Mouse (Mus musculus) neural tube, embryonic 11.5 days (tissue): ENCODE results near the gene Itfg1. TPM values are rescaled to one million over a fixed set of nuclear protein-coding genes. Genes with fewer than 3 reads are reported as not detected.

Source experiments
- ATAC-seq: fragments of 200-750 bp; cut with Nextera tagmentation; 2 replicates; pipeline ENCODE4 v1.8.0; 2017; ENCODE audit warnings: moderate number of reproducible peaks, mild to moderate bottlenecking, moderate TSS enrichment, moderate library complexity; ENCODE audit not compliant: insufficient read depth, low FRiP score, low TSS enrichment
- DNase-seq: peaks from one replicate; pipeline ENCODE4 v3.0.0-alpha.2; 2015; ENCODE audit warnings: low spot score
- H3K27ac ChIP-seq: fragments of 300-500 bp; sonication (generic); 2 replicates; pipeline ENCODE4 v1.5.1; 2014; ENCODE audit warnings: low read depth, mild to moderate bottlenecking, low read length
- H3K27me3 ChIP-seq: fragments of 300-500 bp; sonication (generic); 2 replicates; pipeline ENCODE4 v1.6.1; 2014; ENCODE audit warnings: mild to moderate bottlenecking, low read length, mixed read lengths; ENCODE audit not compliant: control insufficient read depth, insufficient read depth
- H3K36me3 ChIP-seq: fragments of 300-500 bp; sonication (generic); 2 replicates; pipeline ENCODE4 v1.6.1; 2014; ENCODE audit warnings: mild to moderate bottlenecking, low read length, moderate library complexity, mixed read lengths; ENCODE audit not compliant: control insufficient read depth, insufficient read depth
- H3K4me1 ChIP-seq: fragments of 300-500 bp; sonication (generic); 2 replicates; pipeline ENCODE4 v1.6.1; 2014; ENCODE audit warnings: low read length, mixed read lengths; ENCODE audit not compliant: control insufficient read depth, insufficient read depth
- H3K4me2 ChIP-seq: fragments of 300-500 bp; sonication (generic); 2 replicates; pipeline ENCODE4 v1.6.1; 2014; ENCODE audit warnings: low read depth, mild to moderate bottlenecking, moderate library complexity
- H3K4me3 ChIP-seq: fragments of 300-500 bp; sonication (generic); 2 replicates; pipeline ENCODE4 v1.5.1; 2014; ENCODE audit warnings: low read depth, low read length
- H3K9ac ChIP-seq: fragments of 300-500 bp; sonication (generic); 2 replicates; pipeline ENCODE4 v1.6.1; 2014; ENCODE audit warnings: mild to moderate bottlenecking, low read length
- H3K9me3 ChIP-seq: fragments of 300-500 bp; sonication (generic); 2 replicates; pipeline ENCODE4 v1.6.1; 2016; ENCODE audit warnings: low read length; ENCODE audit not compliant: control insufficient read depth
- WGBS: fragments of 180-500 bp; shearing (Covaris S2); extraction: QIAGEN DNeasy Blood & Tissue Kit; methylation state at CpG from one replicate; pipeline ENCODE4 v1.1.7; 2014; 5-methylcytosine and 5-hydroxymethylcytosine counted together
- polyA plus RNA-seq: library from polyadenylated mRNA; unstranded; fragments of >200 nt; fragmentation: Nextera tagmentation; extraction: Ambion mirVana; gene quantifications from 2 replicates; pipeline ENCODE4 v1.2.1, GENCODE M21; 2014

Itfg1 gene
- polyA plus RNA-seq, 1 experiment from 2014 or later: 93.5 TPM

DNA sequence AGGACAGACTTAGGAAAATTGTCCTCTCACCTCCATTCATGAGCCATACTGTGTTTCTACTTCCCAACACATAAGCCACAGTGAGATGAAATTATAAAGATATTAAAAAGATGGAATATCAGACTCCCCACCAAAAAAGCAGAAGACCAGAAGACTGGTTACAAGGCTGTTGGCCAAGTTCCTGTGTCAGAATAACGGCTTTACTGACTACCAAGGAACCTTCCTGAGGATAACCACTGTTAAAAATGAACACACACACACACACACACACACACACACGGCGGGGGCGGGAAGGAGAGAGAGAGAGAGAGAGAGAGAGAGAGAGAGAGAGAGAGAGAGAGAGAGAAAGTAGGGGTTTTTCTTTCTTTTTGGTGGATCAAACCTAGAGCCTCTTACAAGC lies 52.8 kb downstream of the Itfg1 start:
- Histone ChIP-seq H3K4me2 (no peak overlapping the region), H3K4me1 (no peaks in the 10 kb centered on the region), H3K4me3 (no peak overlapping the region), H3K9ac (no peak overlapping the region), H3K9me3 (no peaks in the 10 kb centered on the region), H3K27me3 (no peaks in the 10 kb centered on the region), H3K36me3 (no peaks in the 10 kb centered on the region), H3K27ac (no peak overlapping the region)
- WGBS: 88% methylated on average over 1 of the region's 4 CpGs
- no peak for ATAC-seq
- DNase-seq: no peak

DNA sequence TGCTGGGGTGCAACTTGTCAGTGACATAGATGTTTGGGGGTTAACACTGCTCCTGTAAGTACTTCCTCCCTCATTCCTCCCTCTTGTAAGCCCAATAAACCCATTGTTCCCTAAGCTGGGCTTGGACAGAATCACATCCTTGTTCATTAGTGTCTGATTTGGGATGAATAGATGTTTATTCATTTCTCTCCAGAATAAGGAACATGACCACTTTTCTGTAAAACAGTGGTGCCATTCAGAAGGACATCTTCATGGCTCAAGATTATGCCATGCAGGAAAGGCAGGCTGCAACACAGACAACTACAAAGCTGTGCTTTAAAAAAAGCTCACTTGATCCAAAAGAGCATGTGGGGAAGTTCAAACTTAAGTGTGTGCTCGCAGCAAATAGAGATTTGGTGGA lies 55.2 kb downstream of the Itfg1 start:
- Histone ChIP-seq H3K4me1 (no peaks in the 10 kb centered on the region), H3K9me3 (no peaks in the 10 kb centered on the region), H3K27ac (no peak overlapping the region), H3K9ac (no peak overlapping the region), H3K4me2 (no peak overlapping the region), H3K36me3 (no peaks in the 10 kb centered on the region), H3K4me3 (no peak overlapping the region), H3K27me3 (no peaks in the 10 kb centered on the region)
- WGBS: 81% methylated on average over 1 of the region's 1 CpGs
- ATAC-seq (no peak), DNase-seq (no peak)

DNA sequence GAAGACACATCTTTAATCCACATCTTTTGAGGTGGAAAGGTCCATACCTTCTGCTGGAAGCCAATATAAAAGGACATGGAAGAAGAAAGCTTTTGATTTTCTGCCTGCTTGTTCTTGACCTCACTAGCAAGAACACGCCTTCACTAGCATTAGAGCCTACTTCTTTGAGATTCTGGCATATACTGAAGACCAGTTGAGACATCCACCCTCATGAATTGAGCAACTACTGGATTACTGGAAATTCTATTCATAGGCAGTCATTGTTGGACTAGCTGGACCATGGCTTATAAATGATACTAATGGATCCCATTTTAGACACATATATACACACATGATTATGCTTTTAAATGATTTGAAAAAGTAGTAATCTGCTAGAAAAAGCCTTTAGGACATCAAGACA lies 56.9 kb downstream of the Itfg1 start:
- Histone ChIP-seq H3K4me1 (no peaks in the 10 kb centered on the region), H3K27me3 (no peaks in the 10 kb centered on the region), H3K27ac (no peak overlapping the region), H3K4me3 (no peak overlapping the region), H3K4me2 (no peak overlapping the region), H3K9ac (no peak overlapping the region), H3K36me3 (no peaks in the 10 kb centered on the region), H3K9me3 (no peaks in the 10 kb centered on the region)
- ATAC-seq (no peak), DNase-seq (no peak)
- WGBS: 88% methylated on average over 1 of the region's 1 CpGs

DNA sequence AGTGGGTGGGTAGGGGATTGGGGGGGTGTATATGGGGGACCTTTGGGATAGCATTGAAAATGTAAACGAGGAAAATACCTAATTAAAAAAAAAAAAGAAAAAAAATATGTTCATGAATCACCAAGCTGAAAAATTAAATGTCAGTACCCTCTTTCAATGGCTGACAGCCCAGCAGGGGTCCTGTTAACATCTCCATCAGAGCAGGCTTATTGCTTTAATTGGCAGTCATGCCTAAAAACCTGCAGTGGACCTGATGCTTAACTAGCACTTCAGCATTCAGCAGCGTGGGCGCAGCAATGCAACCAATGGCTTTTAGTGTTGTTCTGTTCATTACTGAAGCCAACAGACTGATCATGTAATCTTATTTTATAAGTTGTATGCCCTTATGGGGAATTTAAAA lies 60.6 kb downstream of the Itfg1 start:
- no peak for DNase-seq
- Histone ChIP-seq H3K36me3 (no peaks in the 10 kb centered on the region), H3K4me2 (no peak overlapping the region), H3K27ac (no peak overlapping the region), H3K4me3 (no peak overlapping the region), H3K4me1 (no peaks in the 10 kb centered on the region), H3K9ac (no peak overlapping the region), H3K27me3 (no peaks in the 10 kb centered on the region), H3K9me3 (no peaks in the 10 kb centered on the region)
- WGBS: 77% methylated on average over 3 of the region's 3 CpGs
- no peak for ATAC-seq

DNA sequence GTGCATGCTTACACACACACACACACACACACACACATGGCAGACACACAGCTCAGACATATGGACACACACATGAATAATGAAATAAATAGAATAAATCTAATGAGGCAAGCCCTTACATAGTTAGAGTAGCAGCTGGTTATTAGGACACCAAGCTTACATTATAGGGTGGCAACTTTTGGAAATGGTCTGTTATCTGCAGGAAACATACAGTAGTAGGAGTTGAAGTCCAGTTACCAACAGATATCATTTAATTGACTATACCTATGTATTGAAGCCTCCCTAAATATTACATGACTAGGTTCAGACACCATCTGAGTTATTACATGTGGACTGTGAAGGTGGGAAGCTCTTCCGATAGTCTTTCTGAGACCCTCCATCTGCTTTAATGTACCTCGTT lies 95.7 kb downstream of the Itfg1 start:
- H3K27me3 ChIP-seq: no peaks in the 10 kb centered on the region
- WGBS: 94% methylated on average over 2 of the region's 2 CpGs
- ATAC-seq (no peak), DNase-seq (no peak)
- no peaks in the 10 kb centered on the region for H3K36me3 ChIP-seq
- no peak overlapping the region for H3K4me2 ChIP-seq
- H3K4me3 ChIP-seq: no peak overlapping the region
- no peaks in the 10 kb centered on the region for H3K4me1 ChIP-seq
- no peak overlapping the region for H3K27ac ChIP-seq
- no peak overlapping the region for H3K9ac ChIP-seq
- H3K9me3 ChIP-seq: no peaks in the 10 kb centered on the region

DNA sequence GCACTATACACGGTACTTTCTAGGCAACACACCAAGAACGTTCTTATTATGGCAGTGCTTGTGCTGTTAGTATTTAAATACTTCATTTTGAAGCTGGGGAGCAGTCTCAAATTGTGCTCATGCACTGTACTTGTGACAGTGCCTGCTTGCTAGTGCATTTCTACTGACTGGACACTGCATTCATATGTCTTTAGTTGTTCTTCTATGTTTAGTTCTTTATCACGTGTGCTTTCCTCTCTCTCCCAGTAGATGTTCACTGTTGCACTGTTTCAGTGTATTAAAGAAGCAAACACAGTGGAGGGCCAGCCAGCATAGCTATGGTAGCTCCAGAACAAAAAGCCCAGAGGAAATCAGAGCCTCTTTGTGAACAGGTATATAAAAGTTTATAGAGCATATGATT lies 110.2 kb downstream of the Itfg1 start:
- Histone ChIP-seq H3K36me3 (no peaks in the 10 kb centered on the region), H3K4me1 (no peaks in the 10 kb centered on the region), H3K27ac (no peak overlapping the region), H3K4me2 (no peak overlapping the region), H3K4me3 (no peak overlapping the region), H3K9ac (no peak overlapping the region), H3K27me3 (no peaks in the 10 kb centered on the region), H3K9me3 (no peaks in the 10 kb centered on the region)
- no peak for ATAC-seq
- WGBS: 88% methylated on average over 3 of the region's 3 CpGs
- DNase-seq: no peak

DNA sequence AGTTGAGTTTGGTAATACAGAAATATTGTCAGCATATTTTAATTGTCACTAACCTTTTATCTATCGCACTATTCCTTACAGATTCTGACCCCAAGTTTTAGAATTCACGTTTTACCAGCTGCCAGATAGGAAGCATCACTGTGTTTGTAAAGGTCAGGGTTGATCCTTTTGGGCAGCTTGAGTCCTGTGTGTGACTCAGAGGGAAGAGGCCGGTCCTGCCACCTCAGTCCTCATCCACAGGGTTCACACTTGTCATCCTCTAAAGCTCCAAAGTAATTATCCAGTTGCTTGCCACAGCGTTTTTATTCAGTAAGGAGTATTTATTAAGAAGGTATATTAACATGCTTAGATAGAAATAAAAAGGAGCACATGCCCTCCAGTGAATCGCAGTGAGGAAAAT lies 123.5 kb downstream of the Itfg1 start:
- H3K4me1 ChIP-seq: no peaks in the 10 kb centered on the region
- H3K27me3 ChIP-seq: no peaks in the 10 kb centered on the region
- no peak overlapping the region for H3K27ac ChIP-seq
- H3K9me3 ChIP-seq: no peaks in the 10 kb centered on the region
- no peak overlapping the region for H3K4me2 ChIP-seq
- H3K9ac ChIP-seq: no peak overlapping the region
- no peak overlapping the region for H3K4me3 ChIP-seq
- no peaks in the 10 kb centered on the region for H3K36me3 ChIP-seq
- ATAC-seq (no peak), DNase-seq (no peak)
- WGBS: 86% methylated on average over 5 of the region's 5 CpGs

DNA sequence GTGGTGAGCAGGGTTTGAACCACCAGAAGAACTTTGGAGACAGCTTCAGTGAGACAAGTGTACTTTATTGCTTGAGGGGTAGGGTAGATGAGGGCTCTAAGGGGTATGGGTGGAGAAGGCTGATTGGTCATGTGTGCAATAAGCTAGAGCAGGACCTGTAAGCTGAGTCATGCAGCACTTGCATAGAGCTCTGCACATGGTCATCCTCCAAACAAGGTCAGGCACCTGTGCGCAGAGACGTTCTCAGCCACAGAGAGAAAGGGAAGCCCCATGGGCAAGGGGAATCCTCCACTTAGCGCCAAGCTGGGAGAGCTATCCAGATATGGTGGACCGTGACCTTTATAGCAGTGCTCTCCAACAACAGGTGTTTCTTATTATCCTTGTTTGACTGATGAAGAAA lies 124.0 kb downstream of the Itfg1 start:
- no peak overlapping the region for H3K27ac ChIP-seq
- no peak for ATAC-seq
- no peak overlapping the region for H3K4me2 ChIP-seq
- no peaks in the 10 kb centered on the region for H3K4me1 ChIP-seq
- WGBS: 85% methylated on average over 4 of the region's 4 CpGs
- H3K9me3 ChIP-seq: no peaks in the 10 kb centered on the region
- H3K36me3 ChIP-seq: no peaks in the 10 kb centered on the region
- no peaks in the 10 kb centered on the region for H3K27me3 ChIP-seq
- no peak overlapping the region for H3K9ac ChIP-seq
- H3K4me3 ChIP-seq: no peak overlapping the region
- DNase-seq: no peak

DNA sequence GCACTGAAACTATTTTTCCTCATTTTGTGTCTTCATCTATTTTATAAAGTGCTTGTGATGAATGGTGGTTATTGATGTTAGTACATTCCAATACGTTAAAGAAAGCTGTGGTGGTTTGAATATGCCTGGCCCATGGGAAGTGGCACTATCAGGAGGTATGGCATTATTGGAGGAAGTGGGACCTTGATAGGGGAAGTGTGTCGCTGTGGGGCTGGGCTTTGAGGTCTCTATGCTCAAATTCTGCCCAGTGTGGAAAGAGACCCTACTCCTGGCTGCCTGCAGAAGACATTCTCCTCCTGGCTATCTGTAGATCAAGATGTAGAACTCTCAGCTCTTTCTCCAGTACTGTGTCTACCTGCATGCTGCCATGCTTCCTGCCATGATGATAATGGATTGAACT lies 133.7 kb downstream of the Itfg1 start:
- DNase-seq (no peak), ATAC-seq (no peak)
- WGBS: 78% methylated on average over 2 of the region's 2 CpGs
- Histone ChIP-seq H3K4me2 (no peak overlapping the region), H3K4me1 (no peaks in the 10 kb centered on the region), H3K27me3 (no peaks in the 10 kb centered on the region), H3K9me3 (no peaks in the 10 kb centered on the region), H3K36me3 (no peaks in the 10 kb centered on the region), H3K9ac (no peak overlapping the region), H3K4me3 (no peak overlapping the region), H3K27ac (no peak overlapping the region)
